Mouse (Mus musculus): ENCODE results near the gene Afap1l2.

DNA sequence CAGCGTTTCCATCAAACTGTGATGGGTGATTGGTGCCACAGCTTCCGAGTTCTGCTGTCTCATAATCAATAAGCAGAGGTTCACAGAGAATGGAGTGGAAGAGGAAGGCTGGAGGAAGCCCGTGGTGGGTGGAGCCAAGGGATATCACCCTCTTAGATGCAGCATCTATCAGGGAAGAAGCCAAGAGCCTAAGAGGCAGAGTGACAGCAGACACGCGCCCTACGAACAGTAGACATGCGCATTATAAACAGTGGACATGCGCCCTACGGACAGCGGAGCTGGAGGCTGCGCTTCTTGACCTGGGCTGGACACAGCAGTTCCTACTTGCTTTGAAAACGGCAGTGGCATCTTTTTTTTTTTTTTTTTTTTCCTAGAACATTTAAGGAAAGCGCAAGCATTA, 53.2 kb downstream of the Afap1l2 start:
- no peak for TF ChIP-seq POLR2A (IDR thresholded peaks at IDR 0.05; ENCODE audit: low read depth, low read length)
- TF ChIP-seq MYC (IDR thresholded peaks at IDR 0.05; ENCODE audit: low read depth, low read length) = no peak
- no peak for TF ChIP-seq USF1 (IDR thresholded peaks at IDR 0.05; ENCODE audit: low read depth, low read length)
- no peak for TF ChIP-seq TBP (conservative IDR thresholded peaks at IDR 0.05; ENCODE audit: low read depth, low read length)
